Mouse (Mus musculus): ENCODE results near the gene Rapgef5. TPM values are rescaled to one million over a fixed set of nuclear protein-coding genes. Genes with fewer than 3 reads are reported as not detected.
A peak's percentile ranks its signal among the peaks of the same experiment; 100 is the strongest.

The Rapgef5 gene
- 44.0 and 56.6 TPM in 2 replicates for polyA plus RNA-seq (2012; rRNA removed)

DNA sequence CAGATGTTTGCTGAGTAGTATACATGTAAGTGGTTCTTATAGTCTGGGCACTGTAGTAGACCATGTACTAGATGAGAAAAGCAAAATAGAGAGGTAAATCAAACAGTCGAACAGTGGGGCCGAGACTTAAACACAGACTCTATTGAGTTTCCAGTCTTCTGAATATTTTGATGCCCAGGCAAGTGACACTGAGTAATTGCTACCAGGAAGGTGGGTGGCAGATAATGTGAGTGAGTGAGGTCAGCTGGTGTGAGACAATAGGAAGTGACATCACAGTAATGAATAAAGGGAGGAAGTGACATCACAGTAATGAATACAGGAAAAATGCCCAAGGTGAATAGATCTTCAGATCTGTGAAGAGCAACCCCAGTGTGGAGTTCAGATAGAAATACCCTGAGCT, at the start of gene Rapgef5:
Gene Rapgef5 (plus strand): TSS at position 301 of the 400 bp plus-strand sequence.
- no peak for DNase-seq (ENCODE audit: extremely low spot score in 1 of 2, low spot score in 1 of 2)

DNA sequence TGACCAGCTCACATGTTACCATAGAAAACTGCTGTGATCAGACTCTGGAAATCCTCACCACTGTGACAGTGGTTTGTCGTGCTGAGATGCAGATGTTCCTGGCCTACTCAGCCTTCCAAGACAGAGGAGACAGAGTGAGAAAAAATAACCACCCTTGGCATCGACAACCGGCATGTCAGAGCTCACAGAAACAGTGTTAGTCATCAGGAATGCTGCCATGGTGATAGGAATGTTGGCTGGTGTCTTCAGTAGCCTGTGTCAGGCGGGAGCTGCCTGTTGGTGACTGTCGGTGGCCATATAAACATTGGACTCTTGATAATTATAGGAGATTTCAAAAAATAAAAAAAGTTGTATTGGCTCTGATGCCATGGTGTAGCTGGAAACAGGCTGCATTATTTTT, 48.0 kb upstream of the Rapgef5 start:
- peak; percentile 38 to 65 for DNase-seq (ENCODE audit: extremely low spot score in 1 of 2, low spot score in 1 of 2)

- no peak for DNase-seq (ENCODE audit: extremely low spot score in 1 of 2, low spot score in 1 of 2)
Observed at GRCm38 (mm10) chr12:117479014-117479413, 37.3 kb upstream of the Rapgef5 start.

DNA sequence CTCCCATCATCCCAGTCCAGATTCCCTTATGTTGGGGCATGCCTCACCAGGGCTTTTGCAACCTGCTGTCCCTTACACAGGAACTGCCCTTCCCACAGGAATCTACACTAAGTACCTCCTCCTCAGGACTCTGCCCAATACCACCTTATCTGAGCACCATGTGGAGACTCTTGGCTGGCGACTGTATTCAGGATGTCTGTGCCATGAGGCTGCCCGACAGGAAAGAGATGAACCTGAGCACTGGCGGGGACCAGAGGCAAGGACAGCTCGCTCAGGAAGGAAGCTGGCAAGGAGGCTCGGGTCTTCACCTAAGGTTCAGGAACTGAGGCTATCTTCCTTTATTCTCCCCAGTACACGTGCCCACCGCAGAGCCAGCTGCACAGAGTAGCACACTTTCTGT, 36.6 kb upstream of the Rapgef5 start:
- no peak for DNase-seq (ENCODE audit: extremely low spot score in 1 of 2, low spot score in 1 of 2)

DNA sequence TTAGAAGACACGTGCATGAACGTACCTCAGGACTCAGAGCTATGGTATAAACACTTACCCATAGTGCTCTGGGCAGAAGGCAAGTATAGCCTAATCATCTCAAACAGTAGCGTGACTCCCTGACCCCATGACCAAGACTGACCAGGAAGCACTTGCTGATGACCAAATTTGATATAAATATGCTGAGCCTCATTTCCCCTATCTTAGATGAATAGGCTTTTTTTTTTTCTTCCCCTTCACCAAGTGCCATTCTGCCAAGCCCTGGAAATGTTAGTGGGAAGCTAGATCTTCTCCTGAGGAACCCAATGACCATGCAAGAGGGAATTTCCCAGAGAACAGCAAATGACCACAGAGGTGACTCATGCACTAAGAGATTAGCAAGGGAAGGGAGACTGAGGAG, 35.3 kb upstream of the Rapgef5 start:
- no peak for DNase-seq (ENCODE audit: extremely low spot score in 1 of 2, low spot score in 1 of 2)

- DNase-seq (ENCODE audit: extremely low spot score in 1 of 2, low spot score in 1 of 2) = peak; percentile 74 to 78
Observed at GRCm38 (mm10) chr12:117482665-117483064, 33.6 kb upstream of the Rapgef5 start.

- no peak for DNase-seq (ENCODE audit: extremely low spot score in 1 of 2, low spot score in 1 of 2)
Observed at GRCm38 (mm10) chr12:117486118-117487057, 29.9 kb upstream of the Rapgef5 start.

- no peak for DNase-seq (ENCODE audit: extremely low spot score in 1 of 2, low spot score in 1 of 2)
Observed at GRCm38 (mm10) chr12:117496501-117497176, 19.6 kb upstream of the Rapgef5 start.

DNA sequence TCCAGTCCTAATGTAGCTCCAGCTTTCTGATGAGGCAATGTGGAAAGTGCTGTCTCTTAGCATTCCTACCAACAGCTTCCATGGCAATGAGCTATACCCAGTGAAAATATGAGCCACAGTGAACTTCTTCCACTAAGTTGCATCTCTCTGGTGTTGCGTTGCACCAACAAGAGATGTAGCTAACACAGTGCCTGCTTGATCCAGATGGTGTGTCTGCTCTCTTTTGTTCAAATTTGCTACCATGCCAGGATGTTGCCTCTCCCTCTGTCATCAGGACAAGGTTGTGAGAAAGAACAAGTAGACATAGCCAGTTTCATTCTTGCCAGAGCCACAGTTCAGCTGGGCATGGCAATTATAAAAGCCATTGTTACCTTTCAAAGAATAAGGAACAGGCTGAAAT, 18.9 kb upstream of the Rapgef5 start:
- no peak for DNase-seq (ENCODE audit: extremely low spot score in 1 of 2, low spot score in 1 of 2)

GRCm38 (mm10) chr12:117499242-117499641, 17.0 kb upstream of the Rapgef5 start:
- DNase-seq (ENCODE audit: extremely low spot score in 1 of 2, low spot score in 1 of 2) = no peak

DNA sequence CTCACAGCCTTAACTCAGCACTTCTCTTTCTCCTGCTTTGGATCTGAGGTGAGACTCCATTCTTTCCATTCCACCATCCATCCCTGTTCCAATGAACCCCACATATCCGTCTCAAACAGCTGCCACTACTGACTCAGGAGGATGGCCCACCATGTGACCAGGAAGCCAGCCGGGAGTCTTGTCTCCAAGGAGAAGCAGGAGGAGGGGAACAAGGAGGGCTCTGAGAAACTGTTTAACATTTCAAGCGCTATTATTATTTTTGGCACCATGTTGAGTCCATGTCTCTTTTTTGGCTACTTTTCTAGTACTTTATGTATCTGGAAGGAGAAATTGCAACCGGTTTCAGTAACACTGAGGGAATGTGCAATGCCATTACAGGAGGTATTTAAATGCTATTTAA, 15.1 kb upstream of the Rapgef5 start:
- DNase-seq (ENCODE audit: extremely low spot score in 1 of 2, low spot score in 1 of 2) = peak; percentile 78 to 83

DNA sequence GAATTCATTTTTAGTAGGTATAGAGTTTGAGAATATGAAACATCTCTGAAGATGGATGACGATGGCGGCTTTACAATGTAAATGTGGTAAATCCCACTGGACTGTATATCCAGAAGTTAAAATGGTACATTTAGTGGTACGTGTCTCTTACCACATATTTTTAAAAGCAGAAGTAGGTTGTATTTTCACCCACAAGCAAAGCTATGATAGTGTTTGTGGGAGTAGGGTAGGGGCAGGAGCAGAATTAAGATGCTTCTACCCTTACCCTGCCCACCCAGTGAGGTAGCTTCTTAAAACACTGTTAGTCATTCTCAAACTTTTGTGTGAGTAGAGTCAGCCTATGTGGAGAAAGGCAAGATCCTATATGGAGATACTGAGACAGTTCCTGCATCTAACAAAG, 13.4 kb upstream of the Rapgef5 start:
- DNase-seq (ENCODE audit: extremely low spot score in 1 of 2, low spot score in 1 of 2) = no peak

DNA sequence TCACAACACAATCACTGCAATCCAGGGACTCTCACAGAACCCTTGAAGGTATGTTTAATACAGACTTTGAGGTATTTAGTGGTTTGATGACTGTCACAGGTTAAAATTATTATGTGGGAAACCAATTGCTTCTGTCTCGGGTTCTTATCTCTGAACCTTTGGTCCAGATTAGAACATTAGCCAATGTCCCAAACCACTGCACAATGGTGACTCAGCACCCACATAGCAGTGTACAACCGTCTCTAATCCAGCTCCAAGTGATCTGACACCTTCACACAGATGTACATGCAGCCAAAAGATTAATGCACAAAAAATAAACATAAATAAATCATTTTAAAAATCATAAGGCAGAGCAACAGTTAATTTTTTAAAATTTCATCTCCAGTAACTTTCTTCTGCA, 11.1 kb upstream of the Rapgef5 start:
- no peak for DNase-seq (ENCODE audit: extremely low spot score in 1 of 2, low spot score in 1 of 2)

DNA sequence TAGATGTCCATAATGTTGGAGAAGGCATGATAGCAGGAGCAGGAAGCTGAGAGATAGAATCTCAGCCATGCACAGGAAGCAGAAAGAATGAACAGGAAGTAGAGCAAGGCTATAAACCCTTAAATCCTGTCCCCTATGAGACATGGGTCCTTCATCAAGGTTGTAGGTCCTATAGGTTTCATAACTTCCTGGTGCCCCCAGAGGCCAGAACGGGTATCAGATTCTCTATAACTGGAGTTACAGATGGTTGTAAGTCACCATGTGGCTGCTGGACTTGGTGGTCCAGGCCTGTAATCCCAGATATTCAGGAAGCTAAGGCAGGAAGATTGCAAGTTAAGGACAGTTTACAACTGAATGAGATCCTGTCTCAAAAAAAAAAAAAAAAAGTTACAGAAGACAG, 8.5 kb upstream of the Rapgef5 start:
- DNase-seq (ENCODE audit: extremely low spot score in 1 of 2, low spot score in 1 of 2) = no peak

GRCm38 (mm10) chr12:117509919-117510318, 6.4 kb upstream of the Rapgef5 start:
- no peak for DNase-seq (ENCODE audit: extremely low spot score in 1 of 2, low spot score in 1 of 2)

DNA sequence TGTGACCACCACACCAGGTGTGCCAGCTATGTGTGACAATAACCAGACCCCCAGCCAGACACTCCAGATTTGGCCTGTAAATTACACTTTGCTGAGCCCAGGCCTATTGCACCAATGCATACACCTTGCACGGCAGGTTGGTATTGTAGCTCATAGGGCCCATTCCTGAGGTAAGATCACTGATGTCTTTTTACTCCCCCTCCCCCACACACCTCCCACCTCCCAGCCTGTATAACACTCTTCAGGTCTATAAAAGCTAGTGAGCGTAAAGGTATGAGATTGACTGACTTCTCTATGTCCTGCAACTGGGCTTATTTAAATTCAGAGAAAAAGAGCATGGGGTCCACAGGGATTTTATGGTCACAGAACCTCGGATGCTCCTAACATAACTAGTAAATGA, 3.8 kb upstream of the Rapgef5 start:
- no peak for DNase-seq (ENCODE audit: extremely low spot score in 1 of 2, low spot score in 1 of 2)

DNA sequence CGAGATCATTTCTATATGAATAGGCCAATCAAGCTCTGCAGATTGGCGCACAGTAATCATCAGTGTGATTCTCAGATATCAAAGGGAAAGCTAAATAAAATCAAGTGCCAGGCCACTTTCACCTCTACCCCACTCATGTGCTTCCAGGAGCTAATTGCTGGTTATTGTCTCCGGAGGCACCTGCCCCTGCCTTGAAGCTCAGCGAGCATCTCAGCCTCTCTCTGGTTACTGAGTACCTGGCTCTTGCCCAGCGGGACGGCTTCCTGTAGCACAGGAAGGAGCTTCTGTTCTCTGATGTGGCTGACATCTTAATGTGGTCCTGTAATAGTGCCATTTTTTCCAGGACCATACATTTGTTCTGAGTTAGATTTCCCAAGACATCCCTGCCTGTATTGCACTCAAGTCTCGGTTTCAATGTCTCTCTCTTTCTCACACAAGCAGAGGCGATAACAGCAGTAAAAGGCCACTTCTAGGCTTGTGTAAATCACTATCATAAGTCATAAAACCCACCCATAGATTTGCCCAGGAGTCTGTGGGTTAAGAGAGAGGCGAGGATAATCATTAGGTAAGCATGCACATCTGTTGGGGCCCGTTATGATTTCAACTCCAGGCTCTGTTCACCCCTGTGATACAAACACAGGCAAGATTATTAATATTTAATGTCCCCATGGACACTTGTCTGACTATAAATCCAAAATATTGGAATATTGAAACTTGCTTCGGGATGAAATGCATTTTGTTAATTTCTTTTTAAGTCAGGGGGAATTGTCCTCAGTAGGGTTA, 2.9 kb upstream of the Rapgef5 start:
- DNase-seq (ENCODE audit: extremely low spot score in 1 of 2, low spot score in 1 of 2) = no peak

GRCm38 (mm10) chr12:117517275-117517936, 1.1 kb downstream of the Rapgef5 start:
- no peak for DNase-seq (ENCODE audit: extremely low spot score in 1 of 2, low spot score in 1 of 2)

- no peak for DNase-seq (ENCODE audit: extremely low spot score in 1 of 2, low spot score in 1 of 2)
Observed at GRCm38 (mm10) chr12:117524311-117525013, 8.2 kb downstream of the Rapgef5 start.

GRCm38 (mm10) chr12:117527889-117528288, 11.6 kb downstream of the Rapgef5 start:
- DNase-seq (ENCODE audit: extremely low spot score in 1 of 2, low spot score in 1 of 2) = peak; percentile 52 to 57

Data from frontal cortex, adult 2 months (tissue).